Mouse (Mus musculus) ovary, postnatal 14 days (tissue): ENCODE measurements around the gene Tnfrsf13c.

Experiments
- DNase-seq: peaks from one replicate; pipeline ENCODE4 v3.0.0; 2022; ENCODE audit warnings: low spot score

Gene Tnfrsf13c

DNA sequence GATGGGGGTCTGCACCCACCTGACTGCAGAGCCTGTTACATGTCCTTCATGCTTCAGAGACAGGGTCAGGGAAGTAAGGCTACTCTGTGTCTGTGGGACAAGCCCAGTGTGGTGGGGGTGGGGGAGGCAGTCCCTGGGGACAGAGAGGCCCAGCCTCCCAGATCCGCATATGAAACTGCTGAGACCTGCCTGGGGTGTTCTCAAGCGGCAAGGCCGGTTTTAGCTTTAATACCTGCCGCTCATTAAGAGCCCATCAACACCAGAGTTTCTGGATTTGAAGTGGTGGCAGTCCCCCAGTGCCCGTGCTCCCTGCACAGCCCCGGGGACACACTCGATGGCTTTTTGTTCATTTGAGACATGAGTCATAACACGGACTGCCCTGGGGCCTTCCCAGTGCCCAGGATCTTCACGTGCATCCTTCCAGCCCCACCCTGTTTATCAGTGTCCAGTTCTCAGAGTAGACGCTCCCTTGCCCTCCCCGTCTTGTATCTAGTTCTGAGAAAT is 5.4 kb upstream of the Tnfrsf13c start:
- no peak for DNase-seq

DNA sequence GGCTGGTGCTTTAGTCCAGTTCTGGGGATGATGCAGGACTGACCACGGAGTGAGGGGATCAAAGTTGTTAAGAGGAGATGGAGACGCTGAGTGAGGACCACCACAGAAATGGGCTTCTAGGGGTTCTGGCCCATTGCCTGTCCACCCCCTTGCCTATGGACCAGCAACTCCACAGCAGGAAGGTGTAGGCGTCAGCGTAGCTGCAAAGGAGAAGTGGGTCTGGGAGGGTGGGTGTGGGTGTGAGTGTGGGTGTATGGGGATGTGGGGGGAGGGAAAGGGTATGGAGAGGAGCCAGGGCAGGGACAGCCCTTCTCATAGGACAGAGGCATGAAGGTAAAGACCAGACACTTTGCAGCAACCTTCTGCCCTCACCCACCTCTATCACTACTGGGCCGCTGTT is 1.6 kb upstream of the Tnfrsf13c start:
- DNase-seq = no peak

DNA sequence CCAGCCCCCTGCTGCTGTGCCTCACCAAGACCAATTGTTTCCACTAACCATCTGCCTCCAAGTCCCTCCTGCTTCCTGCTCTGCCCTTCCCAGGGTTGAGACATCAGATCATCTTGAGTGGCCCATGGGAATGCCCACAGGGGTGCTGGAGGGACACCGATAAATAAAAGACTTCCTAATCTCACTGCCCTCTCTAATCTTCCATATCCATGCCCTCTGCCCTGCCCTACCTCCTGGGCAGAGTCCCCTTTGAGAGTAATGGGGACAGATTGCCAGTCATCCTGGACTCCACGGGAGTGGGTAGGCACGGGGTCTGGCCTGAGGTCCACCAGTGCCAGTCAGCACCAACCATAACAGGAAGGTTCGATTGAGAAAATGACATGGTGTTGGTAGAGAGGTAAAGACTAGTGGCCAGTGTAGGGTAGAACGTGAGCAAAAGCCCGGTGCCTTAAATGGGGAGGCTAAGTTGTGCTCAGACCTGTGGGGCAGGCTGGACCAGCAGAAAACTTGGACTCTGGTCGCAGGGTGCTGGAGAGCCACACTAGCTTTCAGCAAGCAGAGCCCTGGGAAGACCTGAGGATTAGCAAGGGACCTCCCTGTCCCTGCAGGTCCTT is 540 bp upstream of the Tnfrsf13c start:
- DNase-seq = no peak

DNA sequence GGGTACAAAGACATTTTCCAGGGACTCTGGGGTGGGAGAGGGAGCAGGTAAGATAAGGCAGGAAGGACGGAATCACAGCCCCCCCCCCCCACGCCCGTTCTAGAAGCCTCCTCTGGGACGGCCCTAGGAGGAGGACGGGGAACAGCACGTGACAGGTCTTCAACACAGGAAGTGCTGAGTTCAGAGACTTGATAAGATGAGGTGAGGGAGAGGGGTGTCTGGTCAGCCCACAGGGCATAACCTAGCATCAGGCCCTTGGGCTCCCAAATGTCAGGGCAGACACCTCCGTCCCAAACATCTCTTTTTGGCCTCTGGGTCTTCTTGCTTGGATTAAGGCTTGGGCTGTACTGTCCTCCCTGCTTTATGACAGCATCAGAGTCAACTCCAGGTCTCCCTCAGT is 918 bp downstream of the Tnfrsf13c start:
- DNase-seq = no peak

DNA sequence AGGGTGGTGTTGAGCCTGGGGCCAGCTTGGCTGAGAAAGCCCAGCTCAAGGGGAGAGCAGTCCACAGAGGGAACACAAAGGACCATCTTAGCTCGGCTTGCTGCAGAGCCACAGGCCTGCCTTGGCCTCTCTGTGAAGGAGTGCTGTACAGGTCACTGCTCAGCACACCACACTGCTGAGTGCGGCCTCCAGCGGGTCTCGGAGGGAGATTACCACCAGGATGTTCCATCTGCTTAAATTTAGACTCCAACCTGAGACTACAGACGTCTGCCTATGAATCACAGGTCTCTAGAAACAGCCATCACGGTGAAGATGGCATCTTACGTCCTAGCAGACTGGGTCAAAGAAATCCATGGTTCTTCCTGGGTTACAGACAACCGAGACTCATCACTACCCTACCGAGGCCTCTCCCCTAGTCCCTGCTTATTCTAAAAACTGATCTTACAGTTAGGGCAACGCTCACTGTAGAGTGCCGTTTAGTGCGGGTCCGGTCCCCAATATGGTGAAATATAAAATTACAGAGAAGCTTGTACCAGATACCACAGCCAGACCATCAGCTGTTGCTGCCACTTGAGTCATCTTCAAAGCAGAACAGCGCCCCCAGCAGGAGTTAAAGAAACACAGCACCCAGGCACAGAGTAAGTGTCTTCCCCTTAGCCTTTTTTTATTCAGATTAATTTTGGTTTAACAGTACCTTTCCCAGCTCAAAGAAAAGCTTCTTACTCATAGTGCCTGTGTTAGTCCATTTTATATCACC is 2.9 kb downstream of the Tnfrsf13c start:
- DNase-seq = no peak

DNA sequence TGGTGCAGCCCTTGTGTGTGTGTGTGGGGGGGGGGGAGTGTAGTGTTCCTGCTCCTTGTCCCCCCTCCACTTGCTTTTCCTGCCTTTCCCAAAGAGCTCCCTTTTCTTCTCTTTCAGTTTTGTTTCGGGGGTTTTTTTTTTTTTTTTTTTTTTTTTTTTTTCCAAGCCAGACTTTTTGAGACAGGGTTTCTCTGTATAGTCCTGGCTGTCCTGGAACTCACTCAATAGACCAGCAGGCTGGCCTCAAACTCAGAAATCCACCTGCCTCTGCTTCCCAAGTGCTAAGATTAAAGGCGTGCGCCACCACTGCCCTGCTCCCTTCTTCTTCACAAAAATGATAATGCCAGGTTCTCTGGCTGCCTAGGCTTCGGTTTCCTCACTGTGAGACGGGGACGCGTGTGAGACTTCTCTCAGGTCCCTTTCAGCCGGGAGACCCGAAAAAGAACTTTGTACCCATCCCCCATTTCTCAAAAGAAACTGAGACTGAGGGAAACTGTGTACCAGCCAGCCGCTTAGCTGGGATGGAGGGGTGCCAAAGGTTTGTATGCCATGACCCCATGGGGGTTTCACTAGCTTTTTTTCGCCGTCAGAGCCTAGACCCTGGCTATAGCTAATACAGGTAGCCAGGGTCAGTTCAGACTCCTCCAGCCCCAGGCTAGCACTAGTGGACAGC is 4.0 kb downstream of the Tnfrsf13c start:
- DNase-seq = no peak

DNA sequence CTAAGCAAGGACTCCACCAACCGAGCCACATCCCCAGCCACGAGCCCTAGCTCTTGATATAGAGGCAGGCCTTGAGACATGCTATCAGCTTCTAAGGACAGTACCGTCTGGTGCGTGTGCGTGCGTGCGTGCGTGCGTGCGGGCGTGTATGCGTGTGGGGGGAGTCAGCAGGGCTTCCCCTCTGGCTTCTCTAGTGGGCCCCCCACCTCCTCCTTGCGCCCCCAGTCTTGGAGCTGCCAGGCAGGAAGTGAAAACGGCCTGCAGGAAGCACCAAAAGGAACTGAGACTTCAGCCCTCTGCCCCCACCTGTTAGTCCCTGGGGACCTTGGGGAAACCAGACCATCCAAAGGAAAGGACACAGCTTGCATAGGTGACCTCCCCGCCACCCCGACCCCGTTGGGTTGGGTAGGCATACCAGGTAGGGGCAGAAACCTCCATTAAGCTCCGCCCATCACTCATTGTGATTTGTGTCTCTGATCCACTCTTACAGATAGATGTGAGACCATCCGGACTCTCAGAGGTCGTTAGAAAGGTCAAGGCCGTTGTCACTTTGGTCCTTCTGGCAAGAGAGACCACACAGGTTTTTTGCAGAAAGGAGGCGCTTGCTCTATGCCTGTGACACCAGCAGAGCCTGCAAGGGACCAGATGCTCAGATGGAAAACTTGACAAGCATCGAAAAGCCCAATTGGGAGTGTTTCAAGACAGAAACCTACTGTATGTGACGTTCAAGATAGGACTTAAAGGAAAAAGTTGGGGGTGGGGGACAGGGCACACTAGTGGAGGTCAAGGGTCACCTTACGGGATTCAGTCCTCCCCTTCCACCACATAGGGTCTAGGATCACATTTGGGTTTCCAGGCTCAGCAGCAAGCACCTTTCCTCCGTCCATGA is 5.1 kb downstream of the Tnfrsf13c start:
- no peak for DNase-seq

DNA sequence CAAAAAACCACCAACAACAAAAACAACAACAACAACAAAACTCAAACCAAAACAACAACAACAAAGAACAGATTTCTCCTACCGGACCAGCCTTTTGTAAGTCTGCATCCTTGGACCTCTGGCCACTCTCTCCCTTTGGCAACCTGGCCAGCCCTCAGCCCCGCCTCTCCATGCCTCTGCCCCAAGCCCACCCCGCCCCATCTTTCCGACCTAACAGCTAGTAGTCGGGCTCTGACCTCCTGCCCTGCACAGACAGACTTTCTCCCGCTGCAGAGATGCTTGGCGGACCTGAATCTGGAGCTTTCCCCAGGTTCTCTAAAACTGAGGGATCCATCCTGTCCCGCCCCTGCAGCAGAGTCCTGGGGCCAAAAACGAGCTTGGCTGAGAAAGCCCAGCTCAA is 6.2 kb downstream of the Tnfrsf13c start:
- no peak for DNase-seq

DNA sequence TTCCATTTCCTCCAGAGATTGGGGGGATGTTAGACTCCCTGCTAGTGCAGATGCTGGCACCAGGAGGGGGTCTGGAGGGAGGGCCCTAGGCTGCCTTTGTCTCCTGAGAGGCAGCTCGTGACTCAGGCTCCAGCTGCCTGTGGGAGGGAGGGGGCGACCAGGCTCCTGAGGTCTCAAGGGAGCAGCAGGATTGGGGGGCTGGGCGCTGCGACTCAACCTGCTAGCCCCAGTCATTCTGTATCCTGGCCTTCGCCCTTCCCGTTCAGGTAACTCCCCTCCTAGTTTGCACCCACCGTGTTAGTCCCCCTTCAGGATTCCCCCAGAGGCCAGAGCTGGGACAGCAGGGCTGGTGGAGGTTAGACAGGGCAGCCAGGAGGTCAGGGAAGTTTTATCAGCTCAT is 7.1 kb downstream of the Tnfrsf13c start:
- DNase-seq = no peak

DNA sequence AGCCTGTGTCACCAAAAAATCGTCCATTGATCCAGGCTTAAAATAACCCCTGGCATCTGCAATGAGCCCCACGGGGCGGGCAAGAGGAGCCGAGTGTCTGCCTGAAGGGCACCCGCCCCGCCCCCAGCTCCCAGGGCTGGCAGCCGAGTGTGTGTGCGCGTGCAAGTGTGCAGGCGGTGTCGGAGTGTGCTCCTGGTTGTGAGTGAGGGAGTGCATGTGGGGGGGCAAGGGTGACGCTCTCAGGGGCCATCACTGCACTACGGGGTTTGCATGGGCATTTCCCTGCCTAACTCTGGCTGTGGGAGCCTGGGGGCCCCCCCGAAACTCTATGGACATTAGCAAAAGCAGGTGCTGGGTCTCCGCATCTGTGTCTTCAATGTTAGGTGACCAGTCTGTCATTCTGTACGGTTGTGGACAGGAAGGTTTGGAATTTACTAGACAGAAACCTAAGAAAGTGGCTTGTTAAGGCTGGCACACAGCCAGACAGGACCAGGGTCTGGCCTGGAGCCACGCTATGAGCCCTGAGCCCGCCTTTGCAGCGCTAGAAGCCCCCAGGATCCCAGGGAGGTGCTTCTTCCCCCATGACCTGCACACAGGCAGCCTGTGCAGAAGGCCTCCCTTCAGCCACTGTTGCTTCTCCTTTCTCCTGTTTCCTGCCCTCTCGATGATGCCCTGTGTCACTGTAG is 7.9 kb downstream of the Tnfrsf13c start:
- no peak for DNase-seq

DNA sequence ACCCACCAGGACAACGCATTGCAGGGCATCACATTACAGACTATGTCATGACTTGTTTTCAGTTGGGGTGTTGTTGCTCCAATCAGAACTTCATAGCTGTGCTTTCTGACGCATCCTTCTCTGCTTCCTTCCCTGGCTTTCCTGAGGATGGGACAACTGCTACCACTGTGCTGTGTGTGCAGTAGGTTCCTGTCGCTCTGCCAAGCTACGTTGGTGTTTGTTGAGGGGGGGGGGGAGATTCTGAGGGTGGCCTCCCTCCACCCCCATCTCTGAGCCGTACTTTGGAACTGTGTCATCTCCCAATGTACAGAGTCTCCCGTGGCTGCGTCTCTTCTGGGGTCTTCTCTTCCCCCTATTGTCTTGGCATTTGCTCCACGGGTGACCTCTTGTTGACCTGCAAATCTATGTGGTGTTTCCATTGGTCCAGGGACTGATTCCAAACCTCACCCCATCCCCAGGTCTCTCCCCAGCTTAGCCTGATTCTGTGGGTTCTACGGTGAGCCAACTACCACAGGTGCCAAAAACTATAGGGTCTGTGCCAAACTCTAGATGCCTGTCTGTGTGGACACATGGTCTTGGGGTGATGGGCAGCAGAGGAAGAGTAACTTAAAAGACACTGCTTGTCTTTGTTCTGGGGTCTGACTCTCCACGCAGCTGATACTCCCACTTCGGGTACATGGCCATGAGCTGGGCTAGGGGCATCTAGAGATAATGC is 8.7 kb downstream of the Tnfrsf13c start:
- no peak for DNase-seq

DNA sequence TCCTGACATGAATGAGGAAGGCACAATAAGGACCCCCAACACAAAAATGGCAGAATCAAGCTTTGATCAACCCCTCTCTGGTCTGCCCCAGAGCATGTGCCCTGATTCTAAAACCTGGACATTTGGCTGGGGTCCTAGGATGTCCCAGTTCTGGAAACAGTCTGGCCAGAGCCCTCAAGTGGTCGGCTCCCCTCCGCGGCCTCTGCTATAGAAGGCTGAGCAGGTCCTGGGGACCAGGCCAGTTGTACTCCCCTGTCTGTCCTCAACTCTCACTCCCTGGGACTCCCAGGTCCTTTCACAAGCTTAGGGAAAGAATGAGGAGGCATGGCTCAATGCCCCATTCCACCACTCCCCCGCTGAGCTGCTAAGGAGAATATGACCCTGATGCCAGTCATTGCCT is 10.9 kb downstream of the Tnfrsf13c start:
- no peak for DNase-seq

DNA sequence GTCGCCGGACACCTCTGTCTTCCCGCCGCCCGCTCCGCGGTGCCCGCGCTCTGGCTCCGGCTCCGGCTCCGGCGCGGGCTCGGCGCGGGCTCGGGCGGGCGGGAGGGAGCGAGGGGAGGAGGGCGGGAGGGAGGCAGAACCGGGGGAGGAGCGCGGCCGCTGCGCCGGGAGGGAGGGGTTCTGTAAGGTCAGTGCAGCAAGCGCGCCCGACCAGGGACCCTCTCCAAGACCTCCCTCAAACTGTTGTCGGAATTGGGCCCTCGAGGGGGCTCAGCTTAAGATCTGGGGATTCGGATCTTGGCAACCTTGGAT is 11.5 kb downstream of the Tnfrsf13c start, which contains the start of gene Shisa8:
TSS of gene Shisa8 (minus strand) at position 64 of the 312 bp plus-strand sequence.
- no peak for DNase-seq

DNA sequence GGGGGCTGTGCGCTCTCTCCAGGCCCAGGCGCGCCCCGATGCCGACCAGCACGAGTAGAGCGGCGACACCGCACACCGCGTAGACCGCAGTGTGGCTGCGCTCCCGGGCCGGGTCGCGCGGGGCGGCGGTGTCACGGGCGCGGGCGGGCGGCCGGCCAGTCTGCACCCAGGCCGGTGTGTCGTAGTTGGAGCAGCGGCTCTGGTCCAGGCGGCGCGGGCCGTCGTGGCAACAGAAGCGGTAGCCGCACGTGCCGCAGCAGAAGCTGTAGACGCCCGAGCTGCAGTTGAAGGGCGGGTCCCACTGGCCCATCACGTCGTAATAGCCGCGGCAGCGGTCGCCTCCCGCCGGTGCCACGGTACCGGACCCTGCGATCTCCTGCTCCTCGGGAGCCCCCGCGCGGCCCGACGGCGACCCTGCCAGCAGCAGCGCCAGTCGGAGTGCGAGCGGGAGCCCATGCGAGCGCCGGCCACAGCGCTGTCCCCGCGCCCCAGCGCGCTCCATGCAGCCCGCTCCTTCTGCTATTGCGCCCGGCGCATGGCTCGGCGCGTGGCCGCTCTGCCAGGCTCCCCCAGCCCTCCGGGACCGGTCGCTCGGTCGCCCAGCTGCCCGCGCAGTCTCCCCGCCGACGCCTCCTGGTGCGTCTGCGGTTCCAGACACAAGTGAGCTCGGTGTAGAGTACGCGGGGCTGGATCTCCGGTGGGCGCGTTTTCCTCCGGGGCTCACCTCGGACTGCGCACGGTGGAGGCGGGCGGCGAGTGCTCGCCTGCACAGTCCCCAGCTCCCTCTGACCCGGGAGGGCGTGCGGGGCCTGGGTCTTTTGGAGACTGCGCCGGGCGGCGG is 12.0 kb downstream of the Tnfrsf13c start:
- DNase-seq = no peak

DNA sequence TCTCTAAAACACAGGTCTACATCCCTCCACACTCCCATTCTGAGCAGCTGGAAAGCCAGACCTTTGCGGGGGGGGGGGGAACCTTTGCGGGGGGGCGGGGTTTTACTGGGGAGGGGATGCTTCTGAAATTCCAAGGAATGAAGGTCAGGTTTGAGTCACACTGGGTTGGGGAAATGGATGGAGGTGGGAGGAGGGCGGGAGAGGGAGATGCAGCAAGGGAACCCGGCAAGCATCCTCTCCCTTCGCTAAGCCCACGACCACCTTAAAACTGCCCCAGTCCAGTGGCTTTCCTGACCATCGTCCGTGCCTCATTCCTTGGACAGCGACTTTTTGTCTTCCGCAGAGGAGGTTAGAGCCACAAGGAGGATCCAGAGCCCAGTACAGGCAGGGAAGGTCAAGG is 12.9 kb downstream of the Tnfrsf13c start:
- DNase-seq = no peak

DNA sequence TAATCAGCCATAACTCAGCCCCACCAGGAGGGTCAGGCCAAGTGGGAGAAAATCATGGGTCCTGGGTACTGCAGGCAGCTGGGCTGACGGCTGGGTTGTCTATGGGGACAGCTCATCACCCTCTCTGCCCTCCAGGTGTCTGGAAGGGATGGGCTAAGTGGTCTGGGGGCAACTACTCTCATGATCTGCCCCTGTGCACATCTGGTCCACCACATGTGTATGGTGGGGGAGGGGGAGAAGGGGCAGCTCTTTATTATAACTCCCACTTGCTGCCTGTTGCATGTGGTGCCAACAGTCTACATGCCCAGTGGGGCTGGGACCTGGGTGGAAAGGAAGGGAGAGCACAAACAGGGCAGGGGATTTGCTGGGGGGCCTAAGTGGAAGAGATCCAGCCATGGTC is 13.4 kb downstream of the Tnfrsf13c start:
- no peak for DNase-seq

DNA sequence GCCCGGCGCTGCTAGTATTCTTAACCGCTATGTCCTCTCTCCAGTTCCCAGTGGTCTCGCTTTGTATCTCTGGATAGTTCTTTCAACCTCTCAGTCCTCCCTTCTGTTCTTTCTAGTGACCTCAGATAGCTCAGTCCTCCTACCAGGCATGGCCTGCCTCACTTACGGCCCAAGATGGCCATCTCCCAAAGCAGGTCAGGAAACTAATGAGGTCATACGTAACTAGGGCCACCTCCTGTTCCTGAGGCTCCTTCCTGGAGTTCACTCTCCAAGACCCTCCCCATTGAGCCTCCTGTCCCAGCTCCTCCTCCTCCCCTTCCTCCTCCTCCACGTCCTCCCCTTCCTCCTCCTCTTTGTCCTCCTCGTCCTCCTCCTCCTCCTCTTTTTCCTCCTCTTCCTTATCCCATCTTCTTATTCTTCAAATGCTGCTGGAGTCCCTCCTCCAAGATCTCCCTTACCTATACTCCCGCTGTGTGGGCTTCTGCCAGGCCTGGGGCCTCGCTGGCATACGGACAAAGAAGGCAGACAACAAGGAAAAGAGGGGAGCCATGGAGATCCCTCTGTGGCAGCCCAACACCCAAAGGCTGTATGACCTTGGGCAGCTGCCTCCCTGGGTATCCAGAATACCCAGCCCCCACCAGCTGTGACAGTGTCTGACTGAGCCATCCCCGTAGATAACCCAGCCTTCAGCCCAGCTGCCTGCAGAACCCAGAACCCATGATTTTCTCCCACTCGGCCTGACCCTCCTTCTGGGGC is 14.7 kb downstream of the Tnfrsf13c start:
- DNase-seq = no peak

DNA sequence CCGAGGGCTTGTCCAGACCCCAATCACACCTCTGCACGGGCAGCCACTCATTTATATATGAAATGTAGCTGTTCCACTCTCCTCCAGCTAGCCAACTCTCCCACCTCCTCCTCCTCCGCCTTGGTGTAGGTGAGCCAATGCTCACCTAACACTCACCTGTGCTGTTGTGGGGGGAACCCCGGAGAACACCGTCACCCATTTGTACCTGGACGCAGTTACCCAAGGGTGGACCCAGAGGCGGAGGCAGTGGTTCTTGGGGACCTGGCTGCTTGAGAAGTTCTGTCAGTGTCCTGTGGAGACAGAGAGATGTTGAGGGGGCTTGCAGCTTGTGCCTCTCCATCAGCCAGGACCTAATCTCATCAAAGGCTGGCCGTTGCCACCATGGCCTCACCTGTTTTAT is 15.9 kb downstream of the Tnfrsf13c start:
- no peak for DNase-seq

DNA sequence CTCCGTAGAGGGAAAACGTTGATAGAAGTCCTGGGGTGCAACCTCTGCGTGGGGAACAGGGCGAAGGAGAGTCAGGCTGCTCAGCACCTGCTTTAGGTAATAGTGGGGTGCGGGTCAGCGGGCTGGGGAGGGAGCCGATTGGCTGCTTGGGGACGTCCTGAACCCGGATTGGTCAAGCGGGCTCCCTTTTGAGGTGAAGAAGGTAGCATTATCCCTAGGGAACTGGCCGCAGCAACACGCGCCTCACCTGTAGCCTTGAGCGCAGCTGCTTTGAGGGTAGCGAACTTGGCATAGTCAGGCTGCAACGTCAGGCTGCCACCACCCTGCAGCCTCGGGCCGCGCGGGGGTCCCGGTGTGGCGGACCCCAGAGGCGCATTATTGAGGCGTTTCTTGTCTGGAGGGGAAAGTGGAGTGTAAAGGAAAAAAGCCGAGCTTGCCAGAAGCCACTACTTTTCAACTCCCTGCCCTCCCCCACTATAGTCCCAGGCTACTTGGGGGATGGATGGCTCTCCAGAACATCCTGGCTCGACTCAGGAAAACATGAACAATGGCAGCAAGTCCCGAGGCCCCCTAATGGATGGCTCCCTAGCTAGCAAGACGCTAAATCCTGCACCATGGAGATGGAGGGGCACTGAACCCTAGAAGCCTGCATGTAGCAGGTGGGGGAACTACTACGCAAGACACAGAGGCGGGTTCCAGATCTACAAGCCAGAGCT is 16.5 kb downstream of the Tnfrsf13c start:
- no peak for DNase-seq
